Mouse (Mus musculus): ENCODE results near the gene Kcng3. TPM values are rescaled to one million over a fixed set of nuclear protein-coding genes. Genes with fewer than 3 reads are reported as not detected.

Kcng3 gene
- polyA plus RNA-seq (2014; fragmentation: Nextera tagmentation; extraction: Ambion mirVana) = not detected in 2 replicates

DNA sequence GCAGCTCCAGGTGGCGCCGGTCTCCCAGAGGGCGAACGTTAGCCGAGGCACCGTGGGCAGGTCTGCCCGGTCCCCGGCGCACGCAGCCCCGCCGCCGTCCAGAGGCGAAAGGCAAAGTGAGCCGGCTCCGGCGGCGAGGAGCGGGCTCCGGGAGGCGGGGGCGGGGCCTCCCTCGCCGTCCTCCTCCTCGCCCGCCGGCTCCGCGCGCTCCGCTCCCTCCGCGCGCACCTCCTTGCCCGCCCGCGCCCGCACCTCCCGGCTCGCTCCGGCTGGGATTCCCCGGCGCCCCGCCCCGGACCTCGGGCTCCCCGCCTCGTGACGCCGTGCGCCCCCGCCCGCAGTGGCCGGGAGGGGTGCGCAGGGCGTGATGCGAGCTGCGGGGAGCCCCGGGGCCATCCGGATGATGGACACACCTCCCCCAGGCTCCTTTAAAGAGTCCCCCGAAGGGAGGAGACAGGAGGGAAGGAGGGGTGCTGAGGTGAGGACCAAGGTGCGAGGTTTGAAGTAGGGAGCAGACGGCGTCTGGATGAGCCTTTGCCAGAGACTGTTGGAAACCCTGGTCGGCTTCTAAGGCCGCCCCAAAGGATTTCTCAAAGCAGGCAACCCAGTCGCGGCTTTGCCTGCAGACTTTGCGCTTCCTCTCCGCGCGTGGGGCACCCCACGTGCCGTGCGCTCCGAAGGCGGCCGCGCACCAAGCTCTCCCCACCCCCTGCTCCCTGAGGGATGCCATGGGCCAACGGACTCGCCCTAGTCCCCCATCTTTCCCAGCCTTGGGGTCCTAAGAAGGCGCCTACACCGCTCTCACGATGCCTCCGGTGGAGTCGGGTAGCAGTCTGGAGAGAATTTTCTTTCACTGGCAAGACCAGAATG lies at the start of gene Kcng3:
Gene Kcng3 (minus strand): TSS at position 113 of the 870 bp plus-strand sequence.
- Histone ChIP-seq H3K27ac (replicated peaks in 1 of 2; ENCODE audit: control insufficient read depth in 1 of 2, insufficient read depth in 1 of 2, low read depth in 2 of 2, low read length in 2 of 2) (no peak within 1 kb of the TSS), H3K9ac (ENCODE audit: low read length) (peak within 1 kb of the TSS; percentile 51), H3K27me3 (ENCODE audit: control insufficient read depth, insufficient read depth, low read length) (peaks cover 63% of the 10 kb centered on the region), H3K4me2 (ENCODE audit: low read length) (peak within 1 kb of the TSS; percentile 91), H3K36me3 (ENCODE audit: control insufficient read depth, insufficient read depth, low read length) (no peaks in the 10 kb centered on the region), H3K4me3 (ENCODE audit: control insufficient read depth in 1 of 2, insufficient read depth in 1 of 2, low read depth in 1 of 2, low read length in 2 of 2) (peak within 1 kb of the TSS; percentile 49 to 60), H3K9me3 (ENCODE audit: control insufficient read depth, low read length) (no peaks in the 10 kb centered on the region), H3K4me1 (ENCODE audit: control insufficient read depth in 2 of 2, insufficient read depth in 2 of 2, low read length in 2 of 2) (peaks cover 0 to 24% of the 10 kb centered on the region in 2 experiments; a peak in 3 of 4 replicates)
- ATAC-seq (ENCODE audit: insufficient number of reproducible peaks, insufficient read depth, low FRiP score, low read depth) = peak; percentile 44; the same call in 1 of the 2 replicates
- under 1% methylated on average over 58 of the region's 86 CpGs for WGBS

DNA sequence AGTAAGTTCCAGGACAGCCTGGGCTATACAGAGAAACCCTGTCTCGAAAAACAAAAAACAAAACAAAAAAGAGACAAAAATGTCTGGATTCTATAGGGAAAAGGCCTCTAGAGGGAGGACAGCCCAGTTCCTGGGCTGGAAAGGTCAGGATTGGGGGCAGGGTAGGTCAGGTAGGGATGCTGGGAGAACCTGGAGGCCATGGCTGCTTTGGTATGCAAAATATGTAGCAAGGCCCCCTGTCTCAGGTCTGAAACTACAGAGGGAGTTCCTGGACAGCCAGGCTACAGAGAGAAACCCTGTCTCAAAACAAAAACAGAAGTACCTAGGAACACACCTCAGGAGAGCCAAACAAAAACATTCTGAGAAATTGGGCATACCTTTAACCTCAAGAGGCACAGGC lies 45.7 kb upstream of the Kcng3 start:
- Histone ChIP-seq H3K27me3 (ENCODE audit: control insufficient read depth, insufficient read depth, low read length) (no peaks in the 10 kb centered on the region), H3K4me2 (ENCODE audit: low read length) (no peak overlapping the region), H3K9me3 (ENCODE audit: control insufficient read depth, low read length) (no peaks in the 10 kb centered on the region), H3K4me3 (ENCODE audit: control insufficient read depth in 1 of 2, insufficient read depth in 1 of 2, low read depth in 1 of 2, low read length in 2 of 2) (no peak overlapping the region), H3K4me1 (ENCODE audit: control insufficient read depth in 2 of 2, insufficient read depth in 2 of 2, low read length in 2 of 2) (no peaks in the 10 kb centered on the region), H3K9ac (ENCODE audit: low read length) (no peak overlapping the region), H3K27ac (replicated peaks in 1 of 2; ENCODE audit: control insufficient read depth in 1 of 2, insufficient read depth in 1 of 2, low read depth in 2 of 2, low read length in 2 of 2) (no peak overlapping the region), H3K36me3 (ENCODE audit: control insufficient read depth, insufficient read depth, low read length) (no peaks in the 10 kb centered on the region)
- WGBS = 76% methylated on average over 1 of the region's 1 CpGs
- ATAC-seq (ENCODE audit: insufficient number of reproducible peaks, insufficient read depth, low FRiP score, low read depth) = no peak

DNA sequence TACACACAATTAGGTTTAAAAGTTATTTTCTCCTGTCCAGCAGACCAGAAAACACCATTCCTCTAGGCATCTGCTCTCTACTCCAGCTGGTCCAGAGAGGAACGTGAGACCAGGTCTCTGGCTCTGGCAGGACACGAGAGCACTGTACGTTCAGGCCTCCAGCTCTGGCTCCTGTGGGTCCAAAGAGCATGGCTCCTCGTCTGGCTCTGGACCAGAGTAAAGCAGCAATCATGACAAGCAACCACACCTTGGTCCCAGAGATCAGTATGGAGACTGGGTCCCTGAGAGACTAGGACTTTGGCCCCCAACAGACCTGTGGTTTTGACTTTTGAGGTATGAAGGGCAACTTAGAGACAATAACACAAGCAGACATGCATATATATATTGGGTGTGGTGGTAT lies 41.0 kb upstream of the Kcng3 start:
- Histone ChIP-seq H3K9ac (ENCODE audit: low read length) (no peak overlapping the region), H3K27me3 (ENCODE audit: control insufficient read depth, insufficient read depth, low read length) (no peaks in the 10 kb centered on the region), H3K9me3 (ENCODE audit: control insufficient read depth, low read length) (no peaks in the 10 kb centered on the region), H3K27ac (replicated peaks in 1 of 2; ENCODE audit: control insufficient read depth in 1 of 2, insufficient read depth in 1 of 2, low read depth in 2 of 2, low read length in 2 of 2) (no peak overlapping the region), H3K4me1 (ENCODE audit: control insufficient read depth in 2 of 2, insufficient read depth in 2 of 2, low read length in 2 of 2) (no peaks in the 10 kb centered on the region), H3K36me3 (ENCODE audit: control insufficient read depth, insufficient read depth, low read length) (no peaks in the 10 kb centered on the region), H3K4me2 (ENCODE audit: low read length) (no peak overlapping the region), H3K4me3 (ENCODE audit: control insufficient read depth in 1 of 2, insufficient read depth in 1 of 2, low read depth in 1 of 2, low read length in 2 of 2) (no peak overlapping the region)
- WGBS = 75% methylated on average over 4 of the region's 4 CpGs
- no peak for ATAC-seq (ENCODE audit: insufficient number of reproducible peaks, insufficient read depth, low FRiP score, low read depth)

DNA sequence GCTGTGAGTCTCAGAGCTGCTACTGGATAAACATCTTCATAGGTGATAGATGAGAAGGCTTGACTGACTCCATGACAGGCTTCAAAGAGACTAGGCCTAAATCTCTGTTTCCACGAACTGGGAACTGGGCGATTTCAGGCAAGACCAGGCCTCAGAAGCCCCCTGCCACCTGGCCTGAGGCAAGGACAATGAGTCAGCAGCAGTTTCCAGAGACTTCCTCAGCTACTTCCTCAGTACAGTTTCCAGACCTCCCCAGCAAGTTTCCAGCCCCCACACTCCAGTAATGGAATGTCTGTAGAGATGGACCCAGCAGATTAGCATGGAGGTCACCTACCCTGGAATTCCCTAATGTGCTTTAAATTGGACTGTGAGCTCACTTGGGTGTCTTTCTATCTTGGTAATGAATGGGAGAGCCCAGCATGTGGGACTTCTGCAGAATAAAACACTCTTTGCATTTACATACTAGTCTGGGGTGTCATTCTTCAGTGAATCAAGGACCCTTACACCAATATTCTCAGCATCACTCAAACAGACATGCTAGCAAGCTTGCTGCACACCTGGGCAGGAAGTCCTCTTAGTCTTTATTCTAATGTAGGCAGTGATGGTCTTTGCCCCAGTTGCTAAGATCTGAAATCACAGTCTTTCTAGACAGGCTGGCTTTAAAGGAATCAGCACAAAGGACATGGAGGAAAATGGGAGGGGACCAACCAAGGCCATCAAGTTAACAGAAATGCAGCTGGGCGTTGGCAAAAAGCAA lies 36.4 kb upstream of the Kcng3 start:
- Histone ChIP-seq H3K27ac (replicated peaks in 1 of 2; ENCODE audit: control insufficient read depth in 1 of 2, insufficient read depth in 1 of 2, low read depth in 2 of 2, low read length in 2 of 2) (no peak overlapping the region), H3K27me3 (ENCODE audit: control insufficient read depth, insufficient read depth, low read length) (no peaks in the 10 kb centered on the region), H3K36me3 (ENCODE audit: control insufficient read depth, insufficient read depth, low read length) (no peaks in the 10 kb centered on the region), H3K4me3 (ENCODE audit: control insufficient read depth in 1 of 2, insufficient read depth in 1 of 2, low read depth in 1 of 2, low read length in 2 of 2) (no peak overlapping the region), H3K4me1 (ENCODE audit: control insufficient read depth in 2 of 2, insufficient read depth in 2 of 2, low read length in 2 of 2) (no peaks in the 10 kb centered on the region; a peak in 1 of 4 replicates), H3K4me2 (ENCODE audit: low read length) (no peak overlapping the region), H3K9ac (ENCODE audit: low read length) (no peak overlapping the region), H3K9me3 (ENCODE audit: control insufficient read depth, low read length) (peaks cover under 1% of the 10 kb centered on the region; the same call in 1 of the 2 replicates)
- no peak for ATAC-seq (ENCODE audit: insufficient number of reproducible peaks, insufficient read depth, low FRiP score, low read depth)
- WGBS = 75% methylated on average over 3 of the region's 3 CpGs

DNA sequence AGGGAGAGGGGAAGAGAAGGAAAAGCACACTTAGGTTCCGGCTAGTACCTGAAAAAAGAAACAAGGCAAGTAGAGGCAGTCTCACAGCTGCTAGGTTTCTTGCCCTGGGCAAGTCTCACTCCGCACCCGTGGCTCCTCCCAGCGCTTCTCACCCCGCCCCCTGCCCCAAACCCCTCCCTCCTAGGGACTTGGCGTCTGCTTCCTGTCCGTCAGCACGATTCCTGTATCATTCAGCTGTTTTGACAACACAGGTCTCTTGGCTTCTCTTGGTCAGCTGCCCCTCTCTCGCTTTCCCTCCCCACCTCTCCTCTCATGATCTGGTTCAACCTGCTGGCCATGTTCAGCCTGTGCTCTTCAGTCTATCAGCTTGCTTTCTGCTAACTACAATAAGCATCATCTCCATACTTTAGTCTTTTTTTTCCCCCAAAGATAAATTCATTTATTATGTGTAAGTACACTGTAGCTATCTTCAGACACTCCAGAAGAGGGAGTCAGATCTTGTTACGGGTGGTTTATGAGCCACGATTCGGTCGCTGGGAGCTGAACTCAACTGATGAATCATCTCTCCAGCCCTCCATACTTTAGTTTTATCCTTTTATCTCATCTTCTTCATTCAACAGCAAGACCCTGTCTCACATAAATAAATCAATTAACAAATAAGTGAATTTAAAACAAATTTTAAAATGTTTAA lies 35.0 kb upstream of the Kcng3 start:
- H3K9ac ChIP-seq (ENCODE audit: low read length) = no peak overlapping the region
- ATAC-seq (ENCODE audit: insufficient number of reproducible peaks, insufficient read depth, low FRiP score, low read depth) = no peak
- no peaks in the 10 kb centered on the region for H3K27me3 ChIP-seq (ENCODE audit: control insufficient read depth, insufficient read depth, low read length)
- no peaks in the 10 kb centered on the region for H3K36me3 ChIP-seq (ENCODE audit: control insufficient read depth, insufficient read depth, low read length)
- 56% methylated on average over 12 of the region's 13 CpGs for WGBS
- H3K9me3 ChIP-seq (ENCODE audit: control insufficient read depth, low read length) = peaks cover 3% of the 10 kb centered on the region; the same call in 1 of the 2 replicates
- H3K4me3 ChIP-seq (ENCODE audit: control insufficient read depth in 1 of 2, insufficient read depth in 1 of 2, low read depth in 1 of 2, low read length in 2 of 2) = no peak overlapping the region
- no peaks in the 10 kb centered on the region; a peak in 1 of 4 replicates for H3K4me1 ChIP-seq (ENCODE audit: control insufficient read depth in 2 of 2, insufficient read depth in 2 of 2, low read length in 2 of 2)
- no peak overlapping the region for H3K4me2 ChIP-seq (ENCODE audit: low read length)
- no peak overlapping the region for H3K27ac ChIP-seq (replicated peaks in 1 of 2; ENCODE audit: control insufficient read depth in 1 of 2, insufficient read depth in 1 of 2, low read depth in 2 of 2, low read length in 2 of 2)

DNA sequence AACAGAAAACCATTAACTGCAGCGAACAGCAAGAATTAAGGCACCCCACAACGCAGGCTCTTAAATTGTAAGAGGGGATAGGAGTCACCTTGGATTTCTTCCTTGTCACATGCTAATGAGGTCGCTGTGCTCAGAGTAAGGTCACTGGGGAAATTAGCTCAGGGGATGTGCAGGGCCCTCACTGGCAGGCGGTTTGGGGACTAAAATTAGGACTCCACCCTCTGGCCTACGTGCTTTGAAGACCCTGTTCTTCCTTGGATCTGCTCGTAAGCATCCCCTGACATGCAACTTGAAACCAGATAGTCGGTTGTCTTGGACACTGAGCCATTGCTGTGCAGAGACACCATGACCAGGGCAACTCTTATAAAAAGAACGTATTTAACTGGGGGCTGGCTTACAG lies 33.1 kb upstream of the Kcng3 start:
- Histone ChIP-seq H3K9ac (ENCODE audit: low read length) (no peak overlapping the region), H3K27ac (replicated peaks in 1 of 2; ENCODE audit: control insufficient read depth in 1 of 2, insufficient read depth in 1 of 2, low read depth in 2 of 2, low read length in 2 of 2) (no peak overlapping the region), H3K4me3 (ENCODE audit: control insufficient read depth in 1 of 2, insufficient read depth in 1 of 2, low read depth in 1 of 2, low read length in 2 of 2) (no peak overlapping the region), H3K9me3 (ENCODE audit: control insufficient read depth, low read length) (peaks cover 5% of the 10 kb centered on the region; the same call in 1 of the 2 replicates), H3K4me1 (ENCODE audit: control insufficient read depth in 2 of 2, insufficient read depth in 2 of 2, low read length in 2 of 2) (no peaks in the 10 kb centered on the region; a peak in 1 of 4 replicates), H3K36me3 (ENCODE audit: control insufficient read depth, insufficient read depth, low read length) (no peaks in the 10 kb centered on the region), H3K4me2 (ENCODE audit: low read length) (no peak overlapping the region), H3K27me3 (ENCODE audit: control insufficient read depth, insufficient read depth, low read length) (no peaks in the 10 kb centered on the region)
- 48% methylated on average over 8 of the region's 8 CpGs for WGBS
- no peak for ATAC-seq (ENCODE audit: insufficient number of reproducible peaks, insufficient read depth, low FRiP score, low read depth)

DNA sequence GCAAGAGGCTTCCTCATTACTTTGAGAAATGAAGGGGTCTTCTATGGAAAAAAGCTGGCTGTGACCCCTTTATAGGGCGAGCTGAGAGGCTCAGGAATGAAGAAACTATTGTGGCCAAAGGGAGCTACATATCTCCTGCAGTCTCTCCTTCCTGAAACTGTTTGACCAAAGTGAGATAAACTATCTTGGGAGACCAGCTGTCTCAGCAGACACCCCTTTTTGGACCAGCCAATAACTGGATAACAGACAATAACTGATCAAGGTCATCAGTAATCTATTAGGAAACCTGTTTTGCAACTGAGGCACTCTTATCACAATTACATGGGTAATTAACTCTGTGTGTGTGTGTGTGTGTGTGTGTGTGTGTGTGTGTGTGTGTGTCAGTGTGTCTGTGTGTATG lies 27.2 kb upstream of the Kcng3 start:
- WGBS = 50% methylated on average over 1 of the region's 1 CpGs
- peaks cover 5% of the 10 kb centered on the region; the same call in 1 of the 2 replicates for H3K9me3 ChIP-seq (ENCODE audit: control insufficient read depth, low read length)
- no peaks in the 10 kb centered on the region for H3K4me1 ChIP-seq (ENCODE audit: control insufficient read depth in 2 of 2, insufficient read depth in 2 of 2, low read length in 2 of 2)
- ATAC-seq (ENCODE audit: insufficient number of reproducible peaks, insufficient read depth, low FRiP score, low read depth) = no peak
- no peaks in the 10 kb centered on the region for H3K27me3 ChIP-seq (ENCODE audit: control insufficient read depth, insufficient read depth, low read length)
- H3K27ac ChIP-seq (replicated peaks in 1 of 2; ENCODE audit: control insufficient read depth in 1 of 2, insufficient read depth in 1 of 2, low read depth in 2 of 2, low read length in 2 of 2) = no peak overlapping the region
- no peak overlapping the region for H3K4me3 ChIP-seq (ENCODE audit: control insufficient read depth in 1 of 2, insufficient read depth in 1 of 2, low read depth in 1 of 2, low read length in 2 of 2)
- no peak overlapping the region for H3K9ac ChIP-seq (ENCODE audit: low read length)
- no peaks in the 10 kb centered on the region for H3K36me3 ChIP-seq (ENCODE audit: control insufficient read depth, insufficient read depth, low read length)
- no peak overlapping the region for H3K4me2 ChIP-seq (ENCODE audit: low read length)
